Mouse (Mus musculus) forebrain, embryonic 13.5 days (tissue): ENCODE data around the gene Vmn1r104. TPM values are rescaled to one million over a fixed set of nuclear protein-coding genes. Genes with fewer than 3 reads are reported as not detected.
"Not testable (repeated sequence)": the region's sequence is repeated elsewhere in the genome, so short reads cannot be mapped to it uniquely, and the experiment has no call there.

Experiments
- ATAC-seq: fragments of 200-750 bp; cut with Nextera tagmentation; 2 replicates; pipeline ENCODE4 v1.8.0; 2017
- H3K27ac ChIP-seq: fragments of 300-500 bp; sonication (generic); 2 replicates; pipeline ENCODE4 v1.5.1; 2015; ENCODE audit warnings: inconsistent platforms, mild to moderate bottlenecking, moderate library complexity
- H3K27me3 ChIP-seq: fragments of 300-500 bp; sonication (generic); 2 replicates; pipeline ENCODE4 v1.6.1; 2015; ENCODE audit warnings: mild to moderate bottlenecking, inconsistent platforms
- H3K36me3 ChIP-seq: fragments of 300-500 bp; sonication (generic); 2 replicates; pipeline ENCODE4 v1.6.1; 2015; ENCODE audit warnings: mild to moderate bottlenecking, inconsistent platforms; ENCODE audit not compliant: poor library complexity, severe bottlenecking
- H3K4me1 ChIP-seq: fragments of 300-500 bp; sonication (generic); 2 replicates; pipeline ENCODE4 v1.6.1; 2015; ENCODE audit warnings: inconsistent platforms
- H3K4me2 ChIP-seq: fragments of 300-500 bp; sonication (generic); 2 replicates; pipeline ENCODE4 v1.6.1; 2015; ENCODE audit warnings: inconsistent platforms, mild to moderate bottlenecking, moderate library complexity
- H3K4me3 ChIP-seq: fragments of 300-500 bp; sonication (generic); 2 replicates; pipeline ENCODE4 v1.5.1; 2015; ENCODE audit warnings: mild to moderate bottlenecking, inconsistent platforms
- H3K9ac ChIP-seq: fragments of 300-500 bp; sonication (generic); 2 replicates; pipeline ENCODE4 v1.6.1; 2015; ENCODE audit warnings: mild to moderate bottlenecking, inconsistent platforms
- H3K9me3 ChIP-seq: fragments of 300-500 bp; sonication (generic); replicated peaks from 2 replicates; pipeline ENCODE4 v1.6.1; 2016; ENCODE audit warnings: inconsistent platforms
- WGBS: fragments of 180-500 bp; shearing (Covaris S2); methylation state at CpG from one replicate; pipeline ENCODE4 v1.1.7; 2015; 5-methylcytosine and 5-hydroxymethylcytosine counted together
- polyA plus RNA-seq: library from polyadenylated mRNA; unstranded; fragments of >200 nt; fragmentation: Nextera tagmentation; extraction: Ambion mirVana; gene quantifications from 2 replicates; pipeline ENCODE4 v1.2.1, GENCODE M21; 2015

The Vmn1r104 gene
- not detected in 2 replicates for polyA plus RNA-seq

DNA sequence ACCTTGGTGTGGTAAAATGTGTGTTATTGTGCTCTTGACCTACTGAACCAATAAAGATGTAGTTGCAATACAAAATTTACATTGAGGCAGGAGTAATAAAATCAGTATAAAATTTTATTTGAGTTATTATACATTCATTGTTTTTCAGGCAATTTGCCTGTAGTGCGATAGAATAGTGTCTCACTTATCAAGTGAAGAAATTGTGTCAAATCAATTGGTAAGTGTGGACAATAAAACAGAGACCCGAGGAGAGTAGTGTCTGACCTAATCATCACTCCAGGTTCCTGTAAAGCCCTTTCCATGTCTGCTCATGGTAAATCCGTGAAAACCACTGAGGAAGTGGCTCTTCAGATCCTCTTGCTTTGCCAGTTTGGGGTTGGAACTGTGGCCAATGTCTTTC lies at the start of gene Vmn1r104:
Vmn1r104 (plus strand) TSS at position 301 of the 400 bp plus-strand sequence.
- not testable (repeated sequence) for ATAC-seq, H3K9me3 ChIP-seq, H3K27ac ChIP-seq, H3K27me3 ChIP-seq, H3K4me1 ChIP-seq, H3K4me3 ChIP-seq, H3K4me2 ChIP-seq, H3K36me3 ChIP-seq, H3K9ac ChIP-seq
- no CpG with 5 or more reads among the region's 3 CpGs for WGBS

GRCm38 (mm10) chr7:20510434-20510833 lies 23.2 kb upstream of the Vmn1r104 start, which contains the start of gene Vmn1r103:
TSS of gene Vmn1r103 (minus strand) at chr7:20510534.
- not testable (repeated sequence) for H3K9me3 ChIP-seq, H3K27me3 ChIP-seq, H3K9ac ChIP-seq, H3K27ac ChIP-seq, H3K36me3 ChIP-seq, H3K4me3 ChIP-seq, H3K4me1 ChIP-seq, H3K4me2 ChIP-seq, ATAC-seq
- 40% methylated on average over 1 of the region's 3 CpGs for whole genome bisulfite sequencing

DNA sequence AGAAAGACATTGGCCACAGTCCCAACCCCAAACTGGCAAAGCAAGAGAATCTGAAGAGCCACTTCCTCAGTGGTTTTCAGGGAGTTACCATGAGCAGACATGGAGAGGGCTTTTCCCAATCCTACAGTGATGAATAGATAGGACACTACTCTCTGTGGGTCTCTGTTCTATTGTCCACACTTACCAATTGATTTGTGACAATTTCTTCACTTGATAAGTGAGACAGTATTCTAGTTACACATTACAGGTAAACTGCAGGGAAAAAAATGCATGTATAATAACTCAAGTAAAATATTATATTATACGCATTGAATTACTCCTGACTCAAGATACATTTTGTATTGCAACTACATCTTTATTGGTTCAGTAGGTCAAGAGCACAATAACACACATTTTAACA lies 12.0 kb downstream of the Vmn1r104 start, which contains the start of gene Gm5726:
Gm5726 (minus strand) TSS at position 101 of the 400 bp plus-strand sequence.
- H3K4me3 ChIP-seq, H3K9me3 ChIP-seq, ATAC-seq, H3K27ac ChIP-seq, H3K9ac ChIP-seq, H3K36me3 ChIP-seq, H3K27me3 ChIP-seq, H3K4me2 ChIP-seq, H3K4me1 ChIP-seq: not testable (repeated sequence)
- WGBS: no CpG with 5 or more reads among the region's 1 CpGs

DNA sequence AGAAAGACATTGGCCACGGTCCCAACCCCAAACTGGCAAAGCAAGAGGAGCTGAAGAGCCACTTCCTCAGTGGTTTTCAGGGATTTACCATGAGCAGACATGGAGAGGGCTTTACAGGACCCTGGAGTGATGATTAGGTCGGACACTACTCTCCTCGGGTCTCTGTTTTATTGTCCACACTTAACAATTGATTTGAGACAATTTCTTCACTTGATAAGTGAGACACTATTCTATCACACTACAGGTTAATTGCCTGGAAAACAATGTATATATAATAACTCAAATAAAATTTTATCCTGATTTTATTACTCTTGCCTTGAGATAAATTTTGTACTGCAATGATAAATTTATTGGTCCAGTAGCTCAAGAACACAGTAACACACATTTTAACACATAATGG lies 42.5 kb downstream of the Vmn1r104 start, which contains the start of gene Gm4141:
Gm4141 (minus strand) TSS at position 101 of the 400 bp plus-strand sequence.
- not testable (repeated sequence) for H3K27ac ChIP-seq, H3K4me3 ChIP-seq, H3K4me1 ChIP-seq, H3K36me3 ChIP-seq, ATAC-seq, H3K9me3 ChIP-seq, H3K9ac ChIP-seq, H3K4me2 ChIP-seq, H3K27me3 ChIP-seq
- WGBS: no CpG with 5 or more reads among the region's 3 CpGs

Other genes with a start within 250 kb of the Vmn1r104 start
- not detected in 2 replicates for gene Gm4133, start 199.8 kb upstream of the Vmn1r104 start, polyA plus RNA-seq
- gene Gm5728, start 158.4 kb upstream of the Vmn1r104 start, polyA plus RNA-seq: not detected in 2 replicates
- not detected in 2 replicates for gene Vmn1r100, start 115.9 kb upstream of the Vmn1r104 start, polyA plus RNA-seq
- not detected in 2 replicates for gene Vmn1r101, start 91.2 kb upstream of the Vmn1r104 start, polyA plus RNA-seq
- not detected in 2 replicates for gene Gm10670, start 58.9 kb upstream of the Vmn1r104 start, polyA plus RNA-seq
- not detected in 2 replicates for gene Vmn1r103, start 23.3 kb upstream of the Vmn1r104 start, polyA plus RNA-seq
- gene Gm5726, start 11.9 kb downstream of the Vmn1r104 start, polyA plus RNA-seq: not detected in 2 replicates
- not detected in 2 replicates for gene Gm4141, start 42.4 kb downstream of the Vmn1r104 start, polyA plus RNA-seq
- not detected in 2 replicates for gene Gm4513, start 65.2 kb downstream of the Vmn1r104 start, polyA plus RNA-seq
- gene Vmn1r107, start 135.1 kb downstream of the Vmn1r104 start, polyA plus RNA-seq: not detected in 2 replicates
- not detected in 2 replicates for gene Vmn1r111, start 169.4 kb downstream of the Vmn1r104 start, polyA plus RNA-seq
- not detected in 2 replicates for gene Gm10668, start 196.8 kb downstream of the Vmn1r104 start, polyA plus RNA-seq
- not detected in 2 replicates for gene Vmn1r112, start 237.3 kb downstream of the Vmn1r104 start, polyA plus RNA-seq